Mouse (Mus musculus): ENCODE measurements at regions not wholly inside any gene's neighbourhood (a gene's known extent, or its start where the extent isn't known, plus 50 kb on each side); places are given as distances from the start of the nearest gene placed in this dataset.

- H3K4me1 ChIP-seq (ENCODE audit: control insufficient read depth, insufficient read depth, low read length) = no peaks in the 10 kb centered on the region
- no peak overlapping the region for H3K4me2 ChIP-seq
- H3K4me3 ChIP-seq (ENCODE audit: low read depth, low read length) = no peak overlapping the region
- no peak overlapping the region for H3K27ac ChIP-seq (ENCODE audit: low read depth, low read length)
- no peaks in the 10 kb centered on the region for H3K9me3 ChIP-seq (ENCODE audit: control insufficient read depth, low read length)
- no peaks in the 10 kb centered on the region for H3K27me3 ChIP-seq (ENCODE audit: control insufficient read depth, insufficient read depth, low read length)
- DNase-seq (ENCODE audit: low spot score, missing footprints) = no peak
- H3K9ac ChIP-seq (ENCODE audit: low read length) = no peak overlapping the region
- 91% methylated on average over 8 of the region's 8 CpGs for WGBS
- ATAC-seq (ENCODE audit: low FRiP score) = no peak
- H3K36me3 ChIP-seq (ENCODE audit: control insufficient read depth, insufficient read depth, low read length) = no peaks in the 10 kb centered on the region
These were observed 76.6 kb upstream of the Man2a1 start for GRCm38 (mm10) chr17:64523899-64524298.

GRCm38 (mm10) chr17:64527817-64528216 lies 72.7 kb upstream of the Man2a1 start:
- ATAC-seq (ENCODE audit: low FRiP score) (no peak), DNase-seq (ENCODE audit: low spot score, missing footprints) (no peak)
- H3K36me3 ChIP-seq (ENCODE audit: control insufficient read depth, insufficient read depth, low read length) = no peaks in the 10 kb centered on the region
- H3K27ac ChIP-seq (ENCODE audit: low read depth, low read length) = no peak overlapping the region
- no peaks in the 10 kb centered on the region for H3K9me3 ChIP-seq (ENCODE audit: control insufficient read depth, low read length)
- no peak overlapping the region for H3K9ac ChIP-seq (ENCODE audit: low read length)
- H3K4me2 ChIP-seq = no peak overlapping the region
- H3K4me3 ChIP-seq (ENCODE audit: low read depth, low read length) = no peak overlapping the region
- no peaks in the 10 kb centered on the region for H3K27me3 ChIP-seq (ENCODE audit: control insufficient read depth, insufficient read depth, low read length)
- WGBS = 92% methylated on average over 7 of the region's 7 CpGs
- no peaks in the 10 kb centered on the region for H3K4me1 ChIP-seq (ENCODE audit: control insufficient read depth, insufficient read depth, low read length)

- no peak overlapping the region for H3K27ac ChIP-seq (ENCODE audit: low read depth, low read length)
- no peak overlapping the region for H3K9ac ChIP-seq (ENCODE audit: low read length)
- ATAC-seq (ENCODE audit: low FRiP score) = no peak
- H3K9me3 ChIP-seq (ENCODE audit: control insufficient read depth, low read length) = no peaks in the 10 kb centered on the region
- H3K36me3 ChIP-seq (ENCODE audit: control insufficient read depth, insufficient read depth, low read length) = no peaks in the 10 kb centered on the region
- no peak overlapping the region for H3K4me3 ChIP-seq (ENCODE audit: low read depth, low read length)
- no peak overlapping the region for H3K4me2 ChIP-seq
- H3K27me3 ChIP-seq (ENCODE audit: control insufficient read depth, insufficient read depth, low read length) = no peaks in the 10 kb centered on the region
- 89% methylated on average over 7 of the region's 7 CpGs for WGBS
- DNase-seq (ENCODE audit: low spot score, missing footprints) = no peak
- H3K4me1 ChIP-seq (ENCODE audit: control insufficient read depth, insufficient read depth, low read length) = no peaks in the 10 kb centered on the region
These were observed 72.1 kb upstream of the Man2a1 start for GRCm38 (mm10) chr17:64528476-64528875.

- H3K9me3 ChIP-seq (ENCODE audit: control insufficient read depth, low read length) = no peaks in the 10 kb centered on the region
- H3K27me3 ChIP-seq (ENCODE audit: control insufficient read depth, insufficient read depth, low read length) = no peaks in the 10 kb centered on the region
- H3K4me2 ChIP-seq = no peak overlapping the region
- H3K4me1 ChIP-seq (ENCODE audit: control insufficient read depth, insufficient read depth, low read length) = no peaks in the 10 kb centered on the region
- H3K36me3 ChIP-seq (ENCODE audit: control insufficient read depth, insufficient read depth, low read length) = no peaks in the 10 kb centered on the region
- H3K9ac ChIP-seq (ENCODE audit: low read length) = no peak overlapping the region
- ATAC-seq (ENCODE audit: low FRiP score) (no peak), DNase-seq (ENCODE audit: low spot score, missing footprints) (no peak)
- H3K4me3 ChIP-seq (ENCODE audit: low read depth, low read length) = no peak overlapping the region
- H3K27ac ChIP-seq (ENCODE audit: low read depth, low read length) = no peak overlapping the region
- WGBS = 83% methylated on average over 14 of the region's 14 CpGs
These were observed 71.1 kb upstream of the Man2a1 start for GRCm38 (mm10) chr17:64529296-64529994.

- 84% methylated on average over 7 of the region's 7 CpGs for WGBS
- no peak for ATAC-seq (ENCODE audit: low FRiP score)
- no peaks in the 10 kb centered on the region for H3K9me3 ChIP-seq (ENCODE audit: control insufficient read depth, low read length)
These were observed 69.4 kb upstream of the Man2a1 start for GRCm38 (mm10) chr17:64531150-64531549.

GRCm38 (mm10) chr17:64534323-64534722 lies 66.2 kb upstream of the Man2a1 start:
- DNase-seq (ENCODE audit: low spot score, missing footprints) = no peak
- WGBS = 87% methylated on average over 4 of the region's 4 CpGs
- H3K9ac ChIP-seq (ENCODE audit: low read length) = no peak overlapping the region
- H3K36me3 ChIP-seq (ENCODE audit: control insufficient read depth, insufficient read depth, low read length) = no peaks in the 10 kb centered on the region
- no peak overlapping the region for H3K4me2 ChIP-seq
- no peaks in the 10 kb centered on the region for H3K9me3 ChIP-seq (ENCODE audit: control insufficient read depth, low read length)
- peaks cover 15% of the 10 kb centered on the region for H3K4me1 ChIP-seq (ENCODE audit: control insufficient read depth, insufficient read depth, low read length)
- no peak overlapping the region for H3K4me3 ChIP-seq (ENCODE audit: low read depth, low read length)
- no peak overlapping the region for H3K27ac ChIP-seq (ENCODE audit: low read depth, low read length)
- ATAC-seq (ENCODE audit: low FRiP score) = no peak
- H3K27me3 ChIP-seq (ENCODE audit: control insufficient read depth, insufficient read depth, low read length) = no peaks in the 10 kb centered on the region

More at GRCm38 (mm10) chr17:64531150-64531549, 69.4 kb upstream of the Man2a1 start:
- H3K4me1 ChIP-seq (ENCODE audit: control insufficient read depth, insufficient read depth, low read length) = no peaks in the 10 kb centered on the region
- H3K4me2 ChIP-seq = no peak overlapping the region
- H3K27ac ChIP-seq (ENCODE audit: low read depth, low read length) = no peak overlapping the region
- no peak for DNase-seq (ENCODE audit: low spot score, missing footprints)
- H3K4me3 ChIP-seq (ENCODE audit: low read depth, low read length) = no peak overlapping the region
- H3K9ac ChIP-seq (ENCODE audit: low read length) = no peak overlapping the region
- no peaks in the 10 kb centered on the region for H3K27me3 ChIP-seq (ENCODE audit: control insufficient read depth, insufficient read depth, low read length)
- H3K36me3 ChIP-seq (ENCODE audit: control insufficient read depth, insufficient read depth, low read length) = no peaks in the 10 kb centered on the region

GRCm38 (mm10) chr17:64538520-64538953 lies 62.0 kb upstream of the Man2a1 start:
- ATAC-seq (ENCODE audit: low FRiP score) = peak; percentile 91
- Histone ChIP-seq H3K27me3 (ENCODE audit: control insufficient read depth, insufficient read depth, low read length) (no peaks in the 10 kb centered on the region), H3K4me3 (ENCODE audit: low read depth, low read length) (no peak overlapping the region), H3K36me3 (ENCODE audit: control insufficient read depth, insufficient read depth, low read length) (no peaks in the 10 kb centered on the region), H3K4me2 (peak overlapping the region; percentile 28; the same call in 1 of the 2 replicates), H3K4me1 (ENCODE audit: control insufficient read depth, insufficient read depth, low read length) (peaks cover 15% of the 10 kb centered on the region), H3K9me3 (ENCODE audit: control insufficient read depth, low read length) (no peaks in the 10 kb centered on the region), H3K27ac (ENCODE audit: low read depth, low read length) (no peak overlapping the region), H3K9ac (ENCODE audit: low read length) (no peak overlapping the region)
- 15% methylated on average over 10 of the region's 10 CpGs for WGBS
- peak; percentile 93 for DNase-seq (ENCODE audit: low spot score, missing footprints)

GRCm38 (mm10) chr17:64540411-64540810 lies 60.1 kb upstream of the Man2a1 start:
- ATAC-seq (ENCODE audit: low FRiP score) = no peak
- H3K9ac ChIP-seq (ENCODE audit: low read length) = no peak overlapping the region
- peak; percentile 77 for DNase-seq (ENCODE audit: low spot score, missing footprints)
- no peak overlapping the region for H3K4me2 ChIP-seq
- H3K27me3 ChIP-seq (ENCODE audit: control insufficient read depth, insufficient read depth, low read length) = no peaks in the 10 kb centered on the region
- H3K4me1 ChIP-seq (ENCODE audit: control insufficient read depth, insufficient read depth, low read length) = peaks cover 15% of the 10 kb centered on the region
- WGBS = 87% methylated on average over 8 of the region's 8 CpGs
- H3K27ac ChIP-seq (ENCODE audit: low read depth, low read length) = no peak overlapping the region
- no peaks in the 10 kb centered on the region for H3K9me3 ChIP-seq (ENCODE audit: control insufficient read depth, low read length)
- H3K4me3 ChIP-seq (ENCODE audit: low read depth, low read length) = no peak overlapping the region
- H3K36me3 ChIP-seq (ENCODE audit: control insufficient read depth, insufficient read depth, low read length) = no peaks in the 10 kb centered on the region

GRCm38 (mm10) chr17:64548536-64548935 lies 52.0 kb upstream of the Man2a1 start:
- H3K9ac ChIP-seq (ENCODE audit: low read length) = no peak overlapping the region
- no peak overlapping the region for H3K4me2 ChIP-seq
- no peak overlapping the region for H3K27ac ChIP-seq (ENCODE audit: low read depth, low read length)
- H3K4me1 ChIP-seq (ENCODE audit: control insufficient read depth, insufficient read depth, low read length) = no peaks in the 10 kb centered on the region
- no peaks in the 10 kb centered on the region for H3K27me3 ChIP-seq (ENCODE audit: control insufficient read depth, insufficient read depth, low read length)
- no peak overlapping the region for H3K4me3 ChIP-seq (ENCODE audit: low read depth, low read length)
- H3K36me3 ChIP-seq (ENCODE audit: control insufficient read depth, insufficient read depth, low read length) = no peaks in the 10 kb centered on the region
- no peaks in the 10 kb centered on the region for H3K9me3 ChIP-seq (ENCODE audit: control insufficient read depth, low read length)
- no peak for DNase-seq (ENCODE audit: low spot score, missing footprints)
- WGBS = 49% methylated on average over 7 of the region's 7 CpGs
- ATAC-seq (ENCODE audit: low FRiP score) = no peak

Measured in midbrain, embryonic 11.5 days (tissue).